Mouse (Mus musculus) forebrain, embryonic 14.5 days (tissue): ENCODE measurements at regions not wholly inside any gene's neighbourhood (a gene's known extent, or its start where the extent isn't known, plus 50 kb on each side); places are given as distances from the start of the nearest gene placed in this dataset.

Source experiments
- ATAC-seq: fragments of 200-750 bp; cut with Nextera tagmentation; 2 replicates; pipeline ENCODE4 v1.8.0; 2017; ENCODE audit warnings: mild to moderate bottlenecking, moderate library complexity
- DNase-seq: peaks from one replicate; pipeline ENCODE4 v3.0.0-alpha.2; 2015; ENCODE audit warnings: low spot score
- H3K27ac ChIP-seq: fragments of 300-500 bp; sonication (generic); 2 replicates; pipeline ENCODE4 v1.5.1; 2014; ENCODE audit warnings: low read depth, mild to moderate bottlenecking, control low read depth, low read length, moderate library complexity
- H3K27me3 ChIP-seq: fragments of 300-500 bp; sonication (generic); replicated peaks from 2 replicates; pipeline ENCODE4 v1.6.1; 2014; ENCODE audit warnings: low read length, control low read depth, mixed read lengths; ENCODE audit not compliant: control insufficient read depth, insufficient read depth
- H3K36me3 ChIP-seq: fragments of 300-500 bp; sonication (generic); 2 replicates; pipeline ENCODE4 v1.6.1; 2014; ENCODE audit warnings: low read length, control low read depth; ENCODE audit not compliant: control insufficient read depth, insufficient read depth
- H3K4me1 ChIP-seq: fragments of 300-500 bp; sonication (generic); 2 replicates; pipeline ENCODE4 v1.6.1; 2014; ENCODE audit warnings: antibody characterized with exemption, low read length, control low read depth; ENCODE audit not compliant: control insufficient read depth, insufficient read depth
- H3K4me2 ChIP-seq: fragments of 300-500 bp; sonication (generic); 2 replicates; pipeline ENCODE4 v1.6.1; 2014; ENCODE audit warnings: mild to moderate bottlenecking, control low read depth, low read length
- H3K4me3 ChIP-seq: fragments of 300-500 bp; sonication (generic); 2 replicates; pipeline ENCODE4 v1.5.1; 2014; ENCODE audit warnings: low read depth, low read length, control low read depth
- H3K9ac ChIP-seq: fragments of 300-500 bp; sonication (generic); 2 replicates; pipeline ENCODE4 v1.6.1; 2014; ENCODE audit warnings: mild to moderate bottlenecking, low read length, control low read depth, moderate library complexity
- H3K9me3 ChIP-seq: fragments of 300-500 bp; sonication (generic); replicated peaks from 2 replicates; pipeline ENCODE4 v1.6.1; 2016; ENCODE audit warnings: low read length, control low read depth, mixed read lengths; ENCODE audit not compliant: control insufficient read depth
- WGBS: fragments of 180-500 bp; shearing (Covaris S2); extraction: QIAGEN DNeasy Blood & Tissue Kit; methylation state at CpG from one replicate; pipeline ENCODE4 v1.1.7; 2014; 5-methylcytosine and 5-hydroxymethylcytosine counted together

DNA sequence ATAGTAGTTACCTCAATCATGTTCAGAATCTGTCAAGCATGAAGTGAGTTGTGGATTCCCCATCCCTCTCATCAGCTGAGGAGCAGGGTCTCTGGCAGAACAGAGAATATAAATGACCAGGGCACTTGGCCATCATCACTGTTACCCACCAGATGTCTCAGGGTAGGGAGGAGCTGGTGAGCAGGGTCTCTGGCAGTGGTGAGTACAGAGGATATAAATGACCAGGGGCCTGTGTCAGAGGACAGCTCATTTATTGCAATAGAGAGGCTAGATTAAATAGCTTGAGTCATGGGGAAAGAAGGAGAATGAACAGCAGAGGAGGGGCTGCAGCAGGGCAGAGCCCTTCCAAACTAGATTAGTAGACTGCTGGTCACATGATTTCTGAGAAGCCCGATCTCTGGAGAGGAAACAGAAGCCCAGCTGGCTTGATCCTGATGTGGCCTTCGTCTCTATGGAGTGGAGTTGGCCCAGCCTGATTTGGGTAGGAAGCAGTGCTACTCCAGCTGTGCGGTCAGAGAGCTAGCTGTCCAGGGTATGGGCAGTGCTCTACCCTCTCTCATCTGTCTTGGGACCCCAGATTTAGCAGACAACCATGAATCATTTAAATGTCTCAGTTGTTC, 766.3 kb downstream of the Dach1 start:
- no peak overlapping the region for H3K4me3 ChIP-seq
- H3K27me3 ChIP-seq = no peaks in the 10 kb centered on the region
- DNase-seq (no peak), ATAC-seq (no peak)
- H3K9ac ChIP-seq = no peak overlapping the region
- no peak overlapping the region for H3K27ac ChIP-seq
- no peaks in the 10 kb centered on the region for H3K4me1 ChIP-seq
- H3K9me3 ChIP-seq = no peaks in the 10 kb centered on the region
- no peak overlapping the region for H3K4me2 ChIP-seq
- WGBS = 70% methylated on average over 3 of the region's 3 CpGs
- no peaks in the 10 kb centered on the region for H3K36me3 ChIP-seq

DNA sequence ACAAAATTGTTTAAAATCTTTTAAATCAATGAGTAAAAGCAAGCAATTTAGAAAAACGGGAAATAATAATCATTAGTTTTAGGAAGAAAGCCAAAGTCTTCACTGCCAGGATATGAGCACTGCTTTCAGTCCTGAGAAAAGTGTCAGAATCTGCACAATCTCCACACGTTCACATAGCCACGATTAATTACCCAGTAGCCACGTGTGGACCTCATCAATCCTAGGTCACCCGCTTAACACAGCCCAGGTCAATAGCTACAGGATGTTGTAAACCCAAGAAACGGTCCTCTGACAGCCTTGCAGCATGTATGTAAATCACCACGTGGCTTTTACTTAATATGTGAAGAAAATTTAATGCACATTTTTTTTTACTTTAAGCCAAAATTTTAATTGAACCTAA, 773.2 kb downstream of the Dach1 start:
- Histone ChIP-seq H3K27ac (no peak overlapping the region), H3K36me3 (no peaks in the 10 kb centered on the region), H3K4me3 (no peak overlapping the region), H3K9me3 (no peaks in the 10 kb centered on the region), H3K27me3 (no peaks in the 10 kb centered on the region), H3K4me2 (peak overlapping the region; percentile 21; the same call in 1 of the 2 replicates), H3K9ac (no peak overlapping the region), H3K4me1 (peaks cover 5% of the 10 kb centered on the region)
- 28% methylated on average over 7 of the region's 7 CpGs for WGBS
- ATAC-seq (peak; percentile 70), DNase-seq (peak; percentile 32)

DNA sequence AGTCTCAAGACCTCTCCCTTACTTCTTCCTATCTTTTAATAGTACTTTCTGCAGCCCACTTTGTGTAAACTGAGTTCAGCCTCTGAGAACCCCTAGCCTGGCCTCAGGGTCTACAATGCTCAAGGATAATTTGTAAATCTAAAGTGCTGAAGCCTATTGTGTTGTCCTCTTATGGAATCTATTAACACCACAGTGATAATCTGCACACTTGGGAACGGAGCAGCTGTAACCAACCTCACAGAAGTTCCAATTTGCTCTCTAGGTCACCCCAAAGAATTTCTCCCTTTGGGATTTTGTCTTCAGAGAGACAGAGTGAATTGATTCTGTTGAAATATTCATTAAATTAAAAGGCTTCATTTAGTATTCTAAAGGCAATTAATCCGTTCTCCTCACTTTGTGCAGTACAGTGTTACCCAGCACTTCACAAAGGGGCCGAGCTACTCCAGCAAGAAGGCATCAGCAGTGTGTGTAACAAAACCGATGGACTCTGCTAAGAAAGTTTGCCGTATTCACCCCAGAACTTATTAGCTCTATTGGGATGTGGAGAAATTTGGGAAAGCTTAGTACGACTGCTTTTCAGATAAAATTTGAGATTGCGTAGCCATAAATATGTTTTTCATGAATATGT, 773.7 kb downstream of the Dach1 start:
- DNase-seq = peak; percentile 78
- Histone ChIP-seq H3K4me1 (peaks cover 5% of the 10 kb centered on the region), H3K4me2 (peak overlapping the region; percentile 21; the same call in 1 of the 2 replicates), H3K9ac (no peak overlapping the region), H3K36me3 (no peaks in the 10 kb centered on the region), H3K27me3 (no peaks in the 10 kb centered on the region), H3K27ac (no peak overlapping the region), H3K9me3 (no peaks in the 10 kb centered on the region), H3K4me3 (no peak overlapping the region)
- peak; percentile 97 for ATAC-seq
- WGBS = 23% methylated on average over 7 of the region's 7 CpGs

DNA sequence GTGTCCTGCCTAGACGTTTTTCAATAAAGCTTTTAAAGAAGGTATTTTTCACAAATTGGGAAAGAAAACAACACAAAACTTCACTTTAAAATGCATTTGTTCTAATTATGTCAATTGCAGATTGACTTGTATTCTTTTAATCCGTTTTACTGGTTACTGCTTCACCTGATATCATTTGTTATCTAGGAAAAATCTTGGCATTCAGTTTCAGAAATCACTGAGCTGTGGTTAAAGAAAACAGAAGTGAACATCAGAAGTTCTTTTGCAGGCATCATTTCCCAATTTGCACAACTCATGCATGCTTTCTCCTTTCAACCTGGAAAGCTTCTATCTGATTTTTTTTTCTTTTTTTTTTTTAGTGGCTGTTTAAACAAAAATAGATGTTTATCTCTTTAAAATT, 780.6 kb downstream of the Dach1 start:
- Histone ChIP-seq H3K4me2 (no peak overlapping the region), H3K9me3 (no peaks in the 10 kb centered on the region), H3K36me3 (no peaks in the 10 kb centered on the region), H3K9ac (no peak overlapping the region), H3K4me1 (no peaks in the 10 kb centered on the region), H3K27me3 (no peaks in the 10 kb centered on the region), H3K27ac (no peak overlapping the region), H3K4me3 (no peak overlapping the region)
- ATAC-seq = no peak
- DNase-seq = peak; percentile 16
- WGBS = 54% methylated on average over 2 of the region's 2 CpGs

DNA sequence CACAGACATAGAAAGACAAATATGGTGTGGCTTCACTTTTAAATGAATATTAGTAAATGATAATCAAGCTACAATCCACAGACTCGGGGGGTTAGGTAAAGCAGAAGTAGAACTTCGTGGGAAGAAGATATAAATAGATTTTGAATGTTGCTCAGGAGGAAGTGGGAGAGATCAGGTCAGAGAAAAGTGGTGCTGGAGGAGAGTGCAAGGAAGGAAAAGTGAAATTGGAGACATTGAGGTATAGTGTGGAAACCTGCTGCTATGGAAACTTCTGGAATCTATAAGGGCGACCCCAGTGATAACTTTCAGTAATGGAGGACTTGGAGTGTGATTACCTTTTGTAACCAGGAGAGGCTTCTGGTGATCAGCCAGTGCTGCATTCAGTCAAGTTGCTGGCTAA, 789.4 kb downstream of the Dach1 start:
- no peaks in the 10 kb centered on the region for H3K4me1 ChIP-seq
- WGBS = 81% methylated on average over 3 of the region's 3 CpGs
- no peak for ATAC-seq
- no peak overlapping the region for H3K4me3 ChIP-seq
- no peak overlapping the region for H3K27ac ChIP-seq
- H3K9me3 ChIP-seq = no peaks in the 10 kb centered on the region
- no peaks in the 10 kb centered on the region for H3K27me3 ChIP-seq
- DNase-seq = no peak
- H3K4me2 ChIP-seq = no peak overlapping the region
- no peaks in the 10 kb centered on the region for H3K36me3 ChIP-seq
- H3K9ac ChIP-seq = no peak overlapping the region

DNA sequence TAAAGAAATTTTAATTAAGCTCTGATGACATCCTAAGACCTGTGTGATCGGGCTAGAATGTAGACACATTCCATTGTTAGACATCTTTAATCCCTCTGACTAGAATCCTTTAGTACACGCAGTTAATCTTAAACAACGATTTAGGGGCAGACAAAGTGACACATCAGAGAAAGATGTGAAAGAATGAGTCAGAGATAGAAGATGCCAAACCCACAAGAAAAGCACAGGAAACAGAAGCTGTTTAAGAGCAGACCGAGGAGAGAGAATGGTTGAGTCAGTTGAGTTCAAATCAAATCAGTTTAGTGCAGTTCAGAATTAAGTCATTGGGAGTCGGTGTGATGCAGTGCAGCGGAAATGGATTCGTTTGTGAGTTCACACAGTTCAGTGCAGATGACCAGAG, 812.6 kb downstream of the Dach1 start:
- no peaks in the 10 kb centered on the region for H3K27me3 ChIP-seq
- H3K9ac ChIP-seq = no peak overlapping the region
- H3K4me2 ChIP-seq = no peak overlapping the region
- no peak overlapping the region for H3K27ac ChIP-seq
- H3K4me3 ChIP-seq = no peak overlapping the region
- no peak for DNase-seq
- H3K36me3 ChIP-seq = no peaks in the 10 kb centered on the region
- WGBS = 88% methylated on average over 7 of the region's 7 CpGs
- H3K9me3 ChIP-seq = no peaks in the 10 kb centered on the region
- no peaks in the 10 kb centered on the region for H3K4me1 ChIP-seq
- ATAC-seq = no peak

DNA sequence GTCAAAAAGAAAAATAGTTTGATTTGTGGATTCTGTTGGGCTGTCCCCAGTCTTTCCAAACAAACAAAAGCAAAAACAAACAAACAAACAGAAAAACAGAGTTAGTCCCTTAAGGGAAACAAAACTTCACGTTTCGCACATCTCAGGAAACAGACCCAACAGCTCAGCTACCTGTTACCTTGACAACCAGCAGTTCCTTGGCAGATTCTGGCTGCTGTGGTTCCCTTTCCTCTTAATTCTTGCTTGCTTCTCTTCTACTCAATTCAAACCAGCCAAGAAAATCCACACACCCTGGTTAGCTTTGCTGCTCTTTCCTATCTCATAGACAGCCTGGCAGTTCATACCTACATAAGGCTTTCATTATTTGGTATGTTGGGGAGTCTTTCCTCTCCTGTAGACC, 821.6 kb downstream of the Dach1 start:
- Histone ChIP-seq H3K9ac (no peak overlapping the region), H3K9me3 (no peaks in the 10 kb centered on the region), H3K27me3 (no peaks in the 10 kb centered on the region), H3K4me2 (no peak overlapping the region), H3K27ac (no peak overlapping the region), H3K4me1 (no peaks in the 10 kb centered on the region), H3K4me3 (no peak overlapping the region), H3K36me3 (no peaks in the 10 kb centered on the region)
- ATAC-seq (no peak), DNase-seq (no peak)
- WGBS = 82% methylated on average over 2 of the region's 2 CpGs

DNA sequence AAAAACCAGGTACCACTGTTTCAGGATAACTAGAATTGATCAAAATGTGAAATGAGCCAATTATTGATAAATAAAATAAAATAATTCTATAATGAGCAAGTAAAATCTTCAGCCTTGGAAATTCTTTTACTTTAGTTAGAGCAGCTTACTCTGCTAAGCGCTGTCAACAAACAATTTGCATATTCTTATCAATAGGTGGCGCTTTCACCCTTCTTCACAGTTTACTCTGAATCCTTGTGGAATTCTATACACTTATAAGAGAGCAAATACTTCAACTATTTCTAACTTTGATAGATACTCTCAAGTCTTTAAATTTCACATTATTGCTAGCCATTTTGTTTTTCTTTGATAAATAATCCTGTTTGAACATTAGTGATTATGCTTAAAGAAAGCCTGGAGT, 812.5 kb upstream of the Klhl1 start:
- Histone ChIP-seq H3K4me1 (no peaks in the 10 kb centered on the region), H3K4me2 (no peak overlapping the region), H3K27me3 (no peaks in the 10 kb centered on the region), H3K9ac (no peak overlapping the region), H3K27ac (no peak overlapping the region), H3K4me3 (no peak overlapping the region), H3K9me3 (no peaks in the 10 kb centered on the region), H3K36me3 (no peaks in the 10 kb centered on the region)
- ATAC-seq (peak; percentile 84), DNase-seq (peak; percentile 85)
- WGBS = 8% methylated on average over 2 of the region's 2 CpGs

DNA sequence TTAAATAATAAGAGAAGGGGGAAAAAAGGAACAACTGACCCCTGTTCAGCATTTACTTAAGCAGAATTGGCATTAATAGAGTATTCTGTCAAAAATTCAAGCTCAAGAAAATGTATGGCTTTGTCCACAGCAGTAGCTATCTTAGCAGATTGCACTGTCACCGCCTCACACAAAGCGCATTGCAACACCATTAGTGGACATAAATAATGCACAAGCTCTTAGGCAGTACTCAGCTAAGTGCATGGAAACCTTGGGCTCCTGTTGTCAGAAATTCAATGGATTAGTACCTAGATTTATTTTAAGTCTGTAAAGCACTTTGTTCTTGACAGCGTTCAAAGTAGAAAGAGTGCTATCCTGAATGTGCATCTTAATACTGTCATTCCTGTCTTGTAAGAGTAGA, 811.1 kb upstream of the Klhl1 start:
- ATAC-seq (no peak), DNase-seq (peak; percentile 5)
- H3K9me3 ChIP-seq = no peaks in the 10 kb centered on the region
- H3K27ac ChIP-seq = no peak overlapping the region
- no peak overlapping the region for H3K4me3 ChIP-seq
- no peaks in the 10 kb centered on the region for H3K4me1 ChIP-seq
- WGBS = 71% methylated on average over 3 of the region's 3 CpGs
- H3K4me2 ChIP-seq = no peak overlapping the region
- no peaks in the 10 kb centered on the region for H3K27me3 ChIP-seq
- H3K36me3 ChIP-seq = no peaks in the 10 kb centered on the region
- no peak overlapping the region for H3K9ac ChIP-seq
